Mouse (Mus musculus) mouse embryonic stem cell (cell line): ENCODE measurements around the gene Coq8b.
"Not testable (repeated sequence)": the region's sequence is repeated elsewhere in the genome, so short reads cannot be mapped to it uniquely, and the experiment has no call there.

Source experiments
- in situ Hi-C, 2 experiments: fragments of 300-500 bp; cut with MboI; formaldehyde crosslinking; loops; 1 replicate in 1 of 2; 3 replicates in 1 of 2; pipeline ENCODE4 v1.14.3; 2019 to 2020; ENCODE audit warnings: low sequenced_read_pairs in 2 of 2, low pct_unique_long_range_greater_than_20kb in 1 of 2, mixed read lengths in 1 of 2; ENCODE audit not compliant: unreplicated experiment in 1 of 2

Gene Coq8b

DNA sequence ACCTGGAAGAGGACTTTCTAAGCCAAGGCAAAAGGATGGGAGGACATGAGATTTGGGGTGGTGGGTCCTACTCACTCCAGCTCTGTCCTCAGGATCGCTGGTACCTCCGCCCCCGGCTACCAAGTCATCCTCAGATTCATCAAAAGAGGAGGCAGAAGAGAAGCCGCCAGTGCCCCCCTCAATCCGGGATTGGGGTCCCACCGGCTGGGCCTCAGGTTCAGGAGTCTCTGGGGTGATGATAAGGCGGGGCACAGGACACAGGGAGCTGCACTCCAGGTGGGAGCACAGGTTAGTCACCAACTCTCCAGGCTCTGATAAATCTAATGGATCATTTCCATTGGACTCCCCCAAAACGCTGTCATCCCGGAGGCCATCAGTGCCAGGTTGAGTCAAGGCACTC is 5.5 kb upstream of the Coq8b start:
- in situ Hi-C loops: no loop called here

DNA sequence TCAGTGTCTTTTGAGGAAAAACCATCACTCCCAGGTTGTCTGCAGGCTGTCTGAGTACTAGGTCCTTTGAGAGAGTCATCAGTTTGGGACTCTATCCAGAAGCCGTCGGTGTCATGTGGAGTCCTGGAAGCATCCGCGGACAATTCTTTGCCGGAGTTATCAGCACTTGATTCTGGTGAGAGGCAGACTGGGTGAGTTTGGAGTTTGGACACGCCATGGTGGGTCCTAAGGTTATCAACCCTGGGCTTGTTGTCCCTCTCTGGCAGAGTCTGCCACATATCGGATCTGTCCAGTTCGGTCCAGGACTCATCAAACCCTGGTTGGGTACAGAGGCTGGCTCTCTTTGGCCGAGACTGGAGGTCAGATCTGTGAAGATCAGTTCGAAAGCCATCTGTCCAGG is 5.1 kb upstream of the Coq8b start:
- in situ Hi-C loops: no loop called here

DNA sequence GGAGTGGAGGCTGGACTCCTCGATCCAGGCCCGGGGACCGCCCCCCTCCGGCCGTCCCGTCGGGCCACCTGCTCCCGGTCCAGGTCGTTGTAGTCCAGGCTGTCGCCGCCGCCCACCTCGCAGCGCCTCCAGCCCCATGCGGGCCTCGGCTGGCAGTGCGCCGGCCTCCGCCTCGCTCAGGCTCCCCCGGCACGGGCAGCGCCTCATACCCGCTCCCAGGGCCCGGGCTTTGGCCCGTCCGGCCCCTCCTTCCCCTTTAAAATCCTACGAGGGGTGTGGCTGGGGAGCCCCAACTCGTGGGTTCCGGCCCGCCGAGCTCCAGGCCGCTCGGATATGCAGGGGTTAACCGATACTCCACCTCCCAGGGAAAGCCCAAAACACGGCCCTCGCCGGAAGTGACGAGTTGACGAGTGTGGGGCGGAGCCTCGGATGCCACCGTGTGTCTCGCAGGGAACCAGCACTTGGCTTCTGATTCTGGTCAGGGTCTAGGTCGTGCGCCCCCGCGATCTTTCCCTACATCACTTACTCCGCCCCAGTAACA is 4.5 kb upstream of the Coq8b start, which contains the start of gene Itpkc:
Itpkc (minus strand) TSS at position 381 of the 541 bp plus-strand sequence.
- in situ Hi-C loops: no loop called here

DNA sequence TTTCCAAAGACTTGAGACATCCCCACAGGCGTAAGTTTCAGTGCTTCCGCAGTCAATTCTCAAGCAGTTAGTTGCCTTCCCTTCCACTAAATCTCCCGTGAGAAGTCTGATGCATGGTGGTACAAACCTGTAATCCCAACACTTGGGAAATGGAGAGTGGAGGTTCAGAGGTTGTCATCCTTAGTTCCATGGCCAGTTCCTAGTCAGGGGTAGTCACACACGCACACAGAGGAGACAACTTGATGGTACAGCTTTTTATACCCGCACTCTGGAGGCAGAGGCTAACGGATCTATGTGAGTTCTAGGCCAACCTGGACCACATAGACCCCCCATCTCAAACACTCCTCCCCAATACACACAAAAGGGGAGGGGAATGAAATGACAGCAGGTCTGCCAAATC is 4.0 kb upstream of the Coq8b start:
- in situ Hi-C loops: no loop called here

DNA sequence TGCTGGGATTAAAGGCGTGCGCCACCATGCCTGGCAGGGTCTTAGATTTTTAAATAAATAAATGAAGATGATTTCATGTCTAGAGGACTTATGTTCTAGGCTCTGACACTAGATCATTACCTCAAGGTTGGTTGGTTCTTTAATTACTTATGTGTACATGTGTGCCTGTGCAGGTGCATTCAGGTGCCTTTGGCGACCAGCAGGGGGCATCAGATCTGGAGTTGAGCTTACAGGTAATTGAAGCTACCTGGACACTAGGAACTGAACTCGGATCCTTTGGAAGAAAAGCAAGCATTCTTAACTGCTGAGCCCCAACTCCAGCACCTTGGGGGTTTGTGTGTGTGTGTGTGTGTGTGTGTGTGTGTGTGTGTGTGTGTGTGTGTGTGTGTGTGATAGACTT is 2.0 kb upstream of the Coq8b start:
- in situ Hi-C loops: no loop called here

DNA sequence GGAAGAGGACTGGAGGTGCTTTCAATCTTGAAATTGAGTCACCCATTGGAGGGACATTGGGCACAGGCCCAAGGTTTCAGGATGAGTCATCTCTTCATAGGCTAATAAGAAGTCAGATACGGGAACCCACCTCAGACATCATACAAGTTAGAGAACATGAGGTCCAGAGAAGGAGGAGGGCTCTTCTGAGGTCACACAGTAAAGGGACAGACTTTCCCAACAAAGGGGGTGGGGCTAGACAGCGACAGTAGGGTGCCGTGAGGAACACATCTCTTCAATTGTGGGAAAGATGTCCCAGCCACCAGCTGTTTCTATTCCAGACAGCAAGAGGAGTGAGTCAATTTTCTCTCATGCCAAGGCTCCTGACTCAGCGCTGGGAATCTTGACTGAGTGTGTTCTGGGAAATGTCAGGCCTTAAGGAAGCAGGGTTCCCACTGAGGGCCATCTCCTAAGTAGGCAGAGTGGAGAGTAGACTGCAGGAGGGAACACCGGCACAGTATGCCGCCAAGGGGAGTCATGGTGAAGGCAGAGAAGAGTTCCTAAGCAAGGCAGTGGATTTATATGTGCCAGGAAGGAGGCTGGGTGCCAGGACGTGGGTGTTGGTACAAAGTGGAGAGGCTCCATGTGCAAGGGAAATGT is 1.0 kb upstream of the Coq8b start:
- in situ Hi-C loops: no loop called here

DNA sequence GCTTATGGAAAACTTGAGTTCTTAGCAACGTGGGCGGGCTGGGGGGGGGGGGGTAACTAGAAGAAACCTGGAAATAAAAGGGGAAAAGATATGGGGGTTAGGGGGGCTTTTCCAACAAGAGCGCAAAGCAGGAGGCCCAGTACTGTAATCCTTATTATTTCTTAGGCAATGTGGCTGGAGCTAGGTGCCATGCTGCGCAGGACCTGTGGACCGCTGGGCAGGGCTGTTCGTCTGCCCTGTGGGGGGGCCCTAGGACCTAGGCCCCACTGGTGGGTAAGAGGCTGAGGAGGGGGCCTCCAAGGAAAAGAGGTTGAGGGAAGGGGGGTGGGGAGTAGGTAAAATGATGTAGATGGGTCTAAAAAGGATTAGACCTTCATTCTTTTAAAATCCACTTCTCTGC is 477 bp downstream of the Coq8b start:
- in situ Hi-C loops: no loop called here

DNA sequence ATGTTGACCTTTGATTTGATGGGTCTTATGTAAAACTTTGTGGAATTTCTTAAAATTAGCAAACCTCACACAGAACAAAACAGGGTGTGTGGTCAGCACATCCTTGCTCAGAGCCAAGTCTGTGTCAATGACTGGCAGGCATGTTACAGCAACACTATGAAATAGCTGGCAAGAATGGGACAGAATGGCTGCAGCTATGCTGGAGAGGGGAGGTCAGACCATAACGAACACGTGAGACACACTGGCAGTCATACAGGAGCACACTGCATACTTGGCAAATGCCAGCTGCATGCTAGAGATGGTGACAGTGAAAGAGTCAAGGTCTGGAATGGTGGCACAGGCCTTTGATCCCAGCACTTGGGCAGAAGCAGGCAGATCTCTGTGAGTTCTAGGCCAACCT is 2.9 kb downstream of the Coq8b start:
- in situ Hi-C loops: no loop called here

DNA sequence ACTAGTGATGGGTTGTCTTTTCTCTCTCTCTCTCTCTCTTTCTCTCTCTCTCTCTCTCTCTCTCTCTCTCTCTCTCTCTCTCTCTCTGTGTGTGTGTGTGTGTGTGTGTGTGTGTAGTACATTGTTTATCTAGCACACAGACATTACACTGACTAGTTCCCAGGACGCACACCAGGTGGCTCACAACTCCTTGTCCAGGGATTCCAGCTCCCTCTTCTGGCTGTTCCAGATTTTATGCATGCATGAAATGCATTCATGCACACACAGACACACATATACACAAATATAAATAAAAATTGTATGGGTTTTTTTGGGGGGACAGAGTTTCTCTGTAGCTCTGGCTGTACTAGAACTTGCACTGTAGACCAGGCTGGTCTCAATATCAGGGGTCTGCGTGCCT is 4.7 kb downstream of the Coq8b start:
- in situ Hi-C loops: no loop called here

DNA sequence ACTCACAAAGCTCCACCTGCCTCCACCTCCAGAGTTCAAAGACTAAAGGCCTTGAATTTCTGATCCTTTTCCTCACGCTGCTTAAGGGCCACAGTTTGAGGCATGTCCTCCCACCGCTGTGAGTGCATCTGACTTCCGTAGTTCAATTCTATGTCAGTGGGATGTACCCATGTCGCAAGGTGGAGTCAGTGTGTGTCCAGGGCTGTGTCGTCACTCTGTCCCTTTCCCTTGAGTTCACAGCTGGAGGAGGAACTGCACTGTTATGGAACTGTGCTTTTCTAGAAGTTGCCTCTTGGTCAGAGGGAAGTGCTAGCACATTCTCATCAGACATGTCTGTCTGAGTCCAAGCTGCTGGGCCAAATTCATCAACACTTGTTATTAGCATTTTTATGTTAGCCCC is 5.7 kb downstream of the Coq8b start:
- in situ Hi-C loops: no loop called here

DNA sequence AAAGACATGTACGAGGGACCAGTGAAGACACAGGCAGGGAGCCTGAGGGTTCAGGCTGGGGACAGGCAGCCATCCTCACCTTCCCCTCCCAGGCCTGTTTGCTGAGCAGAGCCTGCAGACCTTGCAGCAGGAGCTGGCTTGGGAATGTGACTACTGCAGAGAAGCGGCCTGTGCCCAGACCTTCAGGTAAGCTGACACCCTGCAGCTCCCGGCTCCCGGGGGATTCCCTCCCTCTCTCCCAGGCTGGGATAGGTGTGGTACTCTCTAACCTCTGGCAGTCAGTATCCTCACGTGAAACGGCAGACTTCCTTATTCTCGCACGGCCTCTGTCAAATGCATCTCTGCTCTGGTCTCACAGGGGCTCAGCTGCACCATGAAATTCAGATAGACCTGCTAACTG is 10.4 kb downstream of the Coq8b start:
- in situ Hi-C loops: no loop called here

DNA sequence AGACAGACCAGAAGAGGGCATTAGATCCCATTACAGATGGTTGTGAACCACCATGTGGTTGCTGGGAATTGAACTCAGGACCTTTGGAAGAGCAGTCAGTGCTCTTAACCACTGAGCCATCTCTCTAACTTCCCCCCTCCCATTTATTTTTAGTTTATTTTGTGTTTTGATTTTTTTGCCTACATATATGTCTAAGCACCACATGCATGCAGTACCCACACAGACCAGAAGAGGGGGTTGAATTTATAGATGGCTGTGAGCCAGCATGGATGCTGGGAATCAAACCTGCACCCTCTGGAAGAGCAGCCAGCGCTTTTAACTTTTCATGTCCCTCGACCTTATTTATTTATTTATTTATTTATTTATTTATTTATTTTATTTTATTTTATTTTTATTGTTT is 11.3 kb downstream of the Coq8b start:
- in situ Hi-C loops: not testable (repeated sequence)

DNA sequence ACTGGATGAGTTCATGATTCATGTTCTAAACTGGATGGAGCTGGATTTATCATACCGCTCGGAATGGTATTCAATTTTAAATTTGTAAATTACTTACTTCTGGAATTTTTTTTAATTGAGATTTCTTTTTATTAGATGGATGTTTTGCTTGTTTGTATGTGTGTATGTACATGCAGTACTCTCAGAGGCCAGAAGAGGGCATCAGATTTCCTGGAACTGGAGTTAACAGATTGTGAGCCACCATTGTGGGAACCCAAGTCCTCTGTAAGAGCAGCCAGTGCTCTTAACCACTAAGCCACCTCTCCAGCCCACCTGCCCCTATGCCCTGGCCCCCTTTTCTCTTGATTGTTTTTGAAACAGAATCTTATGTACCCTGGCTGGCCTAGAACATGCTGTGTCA is 16.3 kb downstream of the Coq8b start:
- in situ Hi-C loops: no loop called here

DNA sequence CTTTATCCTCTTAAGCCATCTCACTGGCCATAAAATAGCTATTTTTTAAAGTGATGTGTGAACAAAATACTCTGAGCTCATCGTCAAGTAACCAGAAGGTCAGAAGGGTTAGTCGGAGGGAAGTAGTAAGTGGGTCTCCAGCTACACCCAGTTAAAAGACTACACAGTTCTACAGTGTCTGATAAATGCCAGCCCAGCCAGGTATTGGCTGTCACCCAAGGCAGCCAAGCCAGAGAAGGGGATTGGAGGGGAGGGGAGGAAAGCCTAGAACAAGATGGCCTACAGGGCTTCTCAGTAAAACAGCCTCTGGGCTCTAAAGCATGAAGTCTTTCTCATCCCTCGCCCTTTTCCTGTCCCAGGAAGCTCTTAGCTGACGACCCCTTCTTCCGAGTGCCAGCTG is 17.1 kb downstream of the Coq8b start:
- in situ Hi-C loops: loop anchor here in 1 of 2 experiments (25.0 kb wide), 1 partner anchor 463 kb away; no protein-coding TSS in a partner anchor

DNA sequence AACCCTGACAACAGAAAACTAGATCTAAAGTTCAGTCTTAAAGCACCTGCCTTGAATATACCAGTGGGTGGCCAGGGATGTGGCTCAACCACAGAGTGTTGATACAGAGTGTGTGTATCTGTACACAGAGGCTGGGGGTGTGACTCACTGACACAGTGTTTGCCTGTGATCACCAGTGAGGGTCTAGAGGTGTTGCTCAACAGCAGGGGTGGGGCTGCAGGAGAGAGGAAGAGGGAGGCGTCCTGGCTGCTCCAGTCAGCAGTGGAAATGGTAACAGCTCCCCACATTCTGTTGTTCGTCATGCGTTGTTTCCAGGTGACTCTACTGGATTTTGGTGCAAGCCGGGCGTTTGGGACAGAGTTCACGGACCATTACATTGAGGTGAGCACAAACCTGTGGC is 19.1 kb downstream of the Coq8b start:
- in situ Hi-C loops: loop anchor here in 1 of 2 experiments (25.0 kb wide), 1 partner anchor 465 kb away; no protein-coding TSS in a partner anchor

DNA sequence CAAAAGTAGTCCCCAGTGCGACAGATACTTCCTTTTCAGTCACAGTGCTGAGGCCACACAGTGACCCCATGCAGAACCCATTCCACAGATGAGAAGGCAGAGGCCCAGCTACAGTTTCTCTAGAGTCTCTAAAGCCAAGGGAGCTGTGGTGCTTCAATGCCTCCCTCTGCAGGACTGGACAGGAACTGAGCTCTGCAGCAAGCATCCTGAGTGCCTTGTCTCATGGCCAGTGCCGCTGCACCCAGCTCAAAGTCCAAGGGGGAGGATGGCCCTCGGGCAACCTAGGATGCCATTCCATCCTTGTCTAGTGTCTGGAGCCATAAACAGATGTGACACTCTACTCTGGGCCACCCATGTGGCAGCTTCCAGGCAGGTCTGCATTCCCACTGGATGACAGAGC is 22.9 kb downstream of the Coq8b start:
- in situ Hi-C loops: loop anchor here in 1 of 2 experiments (25.0 kb wide), 1 partner anchor 468 kb away; no protein-coding TSS in a partner anchor

DNA sequence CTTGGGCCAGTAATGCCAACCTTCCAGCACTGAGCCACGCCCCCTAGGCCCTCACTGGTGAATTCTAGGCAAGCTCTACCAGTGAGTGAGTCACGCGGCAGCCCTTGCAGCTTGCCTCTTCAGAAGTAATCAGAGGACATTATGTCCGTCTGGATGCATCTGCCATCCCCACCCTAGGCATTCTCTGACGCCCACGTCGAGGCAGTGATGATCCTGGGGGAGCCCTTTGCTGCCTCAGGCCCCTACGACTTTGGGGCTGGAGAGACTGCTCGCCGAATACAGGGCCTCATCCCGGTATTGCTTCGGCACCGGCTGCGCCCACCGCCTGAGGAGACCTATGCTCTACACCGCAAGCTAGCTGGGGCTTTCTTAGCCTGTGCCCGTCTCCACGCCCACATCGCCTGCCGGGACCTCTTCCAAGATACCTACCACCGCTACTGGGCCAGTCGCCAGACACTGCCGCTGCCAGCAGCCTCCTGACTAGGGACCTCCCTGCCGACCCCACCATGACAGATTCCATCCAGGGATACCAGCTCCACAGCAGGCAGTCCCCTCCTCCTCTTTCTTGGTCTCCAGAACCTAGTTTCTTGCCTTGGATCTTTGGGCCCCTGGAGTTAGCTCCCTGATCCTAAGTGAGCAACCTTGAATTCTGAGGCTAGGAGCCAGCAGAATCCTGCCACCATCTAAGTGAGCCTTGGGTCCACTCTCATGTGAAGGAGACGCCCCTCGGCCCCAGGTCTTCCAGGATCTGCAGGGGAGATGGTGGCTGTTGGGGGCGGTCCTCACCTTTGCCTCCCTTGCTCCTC is 24.4 kb downstream of the Coq8b start:
- in situ Hi-C loops: loop anchor here in 1 of 2 experiments (25.0 kb wide), 1 partner anchor 470 kb away; no protein-coding TSS in a partner anchor

DNA sequence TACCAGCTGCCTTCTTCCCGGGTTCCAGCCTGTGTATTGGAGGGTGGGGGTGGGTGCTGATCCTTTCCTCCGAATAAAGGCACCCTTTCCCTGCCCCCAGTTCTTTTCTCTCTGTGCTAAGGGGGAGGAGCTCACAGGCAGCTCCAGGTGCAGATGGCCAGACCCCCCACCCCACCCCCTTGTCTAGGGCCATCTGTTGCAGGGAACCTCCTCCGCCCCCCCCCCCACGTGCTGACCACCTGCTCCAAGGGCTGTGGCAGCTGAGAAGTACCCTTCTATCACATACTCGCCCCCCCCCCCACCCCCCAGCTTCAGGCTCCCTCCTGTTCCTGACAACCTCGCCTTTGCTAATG is 25.0 kb downstream of the Coq8b start:
- in situ Hi-C loops: loop anchor here in 1 of 2 experiments (25.0 kb wide), 1 partner anchor 471 kb away; no protein-coding TSS in a partner anchor

DNA sequence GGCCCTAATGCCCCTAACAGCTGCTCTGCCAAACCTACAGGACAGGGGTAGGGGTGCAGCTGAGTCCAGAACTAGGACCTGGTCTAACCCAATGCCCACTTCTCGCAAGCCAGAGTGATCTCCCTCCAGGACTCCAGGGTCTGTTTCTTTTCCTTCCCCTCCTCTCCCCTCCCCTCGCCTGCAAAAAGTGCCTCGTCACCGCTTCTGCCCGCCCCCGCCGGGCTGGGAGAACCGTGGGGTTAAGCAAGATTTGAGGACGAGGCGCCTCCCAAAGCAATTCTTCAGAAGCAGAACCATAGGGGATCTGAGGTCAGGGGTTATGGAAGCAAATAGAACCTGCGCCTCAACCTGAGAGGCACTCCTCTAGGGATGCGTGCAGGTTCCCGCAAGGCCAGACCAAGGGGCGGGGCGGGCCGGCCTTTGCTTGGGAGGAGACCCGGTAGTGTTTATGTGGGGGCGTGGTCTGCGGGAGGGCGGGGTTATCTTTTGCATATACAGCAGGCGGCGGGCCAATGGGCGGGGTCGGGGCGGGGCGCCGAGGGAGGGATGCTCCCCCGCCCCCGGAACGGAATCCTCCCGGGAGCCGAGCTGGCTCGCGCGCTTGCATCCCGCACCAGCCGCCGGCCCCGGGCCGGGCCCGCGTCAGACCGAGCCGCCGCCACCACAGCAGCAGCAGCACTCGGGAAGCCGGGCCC is 25.5 kb downstream of the Coq8b start, which contains the start of gene Numbl:
Numbl (plus strand) TSS at position 229 of the 695 bp plus-strand sequence.
- in situ Hi-C loops: loop anchor here in 1 of 2 experiments (25.0 kb wide), 1 partner anchor 471 kb away; no protein-coding TSS in a partner anchor
